Mouse (Mus musculus): Measurements from ENCODE around the gene Nsd1. TPM values are rescaled to one million over a fixed set of nuclear protein-coding genes. Genes with fewer than 3 reads are reported as not detected.
A peak's percentile ranks its signal among the peaks of the same experiment; 100 is the strongest.
"Not testable (repeated sequence)": the region's sequence is repeated elsewhere in the genome, so short reads cannot be mapped to it uniquely, and the experiment has no call there.

Gene Nsd1
- polyA plus RNA-seq, 1 experiment from 2014 or later, result 13.0 TPM

DNA sequence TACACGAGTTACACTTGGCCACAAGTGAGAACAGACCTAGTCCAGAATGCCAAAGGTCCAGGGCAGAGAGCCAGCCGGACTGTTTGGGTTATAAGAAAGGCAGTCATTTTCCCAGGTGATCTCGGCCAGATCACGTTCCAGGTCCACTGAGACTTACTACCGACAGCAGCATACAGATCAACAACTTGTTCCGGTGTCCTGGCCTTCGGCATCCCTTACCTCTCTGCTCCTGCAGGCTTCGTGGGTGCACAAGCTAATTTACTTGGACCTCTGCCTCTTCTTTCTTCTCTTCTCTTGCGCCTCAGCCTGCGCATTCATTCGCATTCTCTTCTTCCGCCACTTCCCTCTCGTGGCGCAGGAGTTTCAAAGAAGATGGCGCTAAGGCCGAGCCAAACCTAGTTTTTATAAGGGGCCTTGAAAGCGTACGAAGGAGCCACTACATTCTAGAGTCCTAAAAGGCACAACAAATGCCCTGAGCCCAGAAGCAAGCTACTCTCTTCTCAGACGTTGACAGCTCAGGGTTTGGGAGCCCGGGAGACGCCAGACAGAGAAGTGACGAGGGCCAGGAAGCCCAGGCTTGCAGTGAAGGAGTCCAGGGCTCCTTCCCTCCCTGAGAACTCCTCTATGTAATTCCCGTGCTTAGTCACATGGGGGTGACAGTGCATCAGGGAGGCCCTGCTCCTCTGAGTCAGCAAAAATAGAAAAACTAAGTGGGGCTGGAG lies 27.2 kb upstream of the Nsd1 start:
- peak overlapping the region; percentile 48 for H3K27ac ChIP-seq (ENCODE audit: low read length)
- H3K9me3 ChIP-seq (replicated peaks; ENCODE audit: control insufficient read depth, low read length), result no peaks in the 10 kb centered on the region
- H3K4me3 ChIP-seq (ENCODE audit: low read depth, low read length), result peak overlapping the region; percentile 57
- ATAC-seq (ENCODE audit: low read depth), result peak; percentile 88
- H3K4me2 ChIP-seq (ENCODE audit: low read depth, low read length), result peak overlapping the region; percentile 72
- no peaks in the 10 kb centered on the region for H3K27me3 ChIP-seq (ENCODE audit: control insufficient read depth, insufficient read depth, low read depth, low read length)
- no peaks in the 10 kb centered on the region for H3K36me3 ChIP-seq (ENCODE audit: control insufficient read depth, insufficient read depth)
- H3K4me1 ChIP-seq (ENCODE audit: control insufficient read depth, low read depth, low read length), result peaks cover 15% of the 10 kb centered on the region
- 8% methylated on average over 23 of the region's 23 CpGs for WGBS (ENCODE audit: insufficient replicate concordance)
- H3K9ac ChIP-seq (ENCODE audit: low read depth, low read length), result peak overlapping the region; percentile 60

- Histone ChIP-seq H3K27ac (ENCODE audit: low read length) (0 out of 2 replicates have a peak overlapping the region, but pooled peaks have one; percentile 53), H3K4me3 (ENCODE audit: low read depth, low read length) (no peak overlapping the region), H3K9me3 (replicated peaks; ENCODE audit: control insufficient read depth, low read length) (no peaks in the 10 kb centered on the region), H3K36me3 (ENCODE audit: control insufficient read depth, insufficient read depth) (no peaks in the 10 kb centered on the region), H3K4me1 (ENCODE audit: control insufficient read depth, low read depth, low read length) (peaks cover 15% of the 10 kb centered on the region), H3K27me3 (ENCODE audit: control insufficient read depth, insufficient read depth, low read depth, low read length) (no peaks in the 10 kb centered on the region), H3K9ac (ENCODE audit: low read depth, low read length) (no peak overlapping the region), H3K4me2 (ENCODE audit: low read depth, low read length) (no peak overlapping the region)
- WGBS (ENCODE audit: insufficient replicate concordance), result 65% methylated on average over 6 of the region's 6 CpGs
- no peak for ATAC-seq (ENCODE audit: low read depth)
These were observed 26.2 kb upstream of the Nsd1 start for GRCm38 (mm10) chr13:55183382-55183781.

GRCm38 (mm10) chr13:55187062-55187461 lies 22.5 kb upstream of the Nsd1 start:
- not testable (repeated sequence) for H3K9ac ChIP-seq (ENCODE audit: low read depth, low read length); H3K4me3 ChIP-seq (ENCODE audit: low read depth, low read length); H3K4me2 ChIP-seq (ENCODE audit: low read depth, low read length); ATAC-seq (ENCODE audit: low read depth); H3K9me3 ChIP-seq (replicated peaks; ENCODE audit: control insufficient read depth, low read length); H3K36me3 ChIP-seq (ENCODE audit: control insufficient read depth, insufficient read depth); H3K27ac ChIP-seq (ENCODE audit: low read length); H3K27me3 ChIP-seq (ENCODE audit: control insufficient read depth, insufficient read depth, low read depth, low read length)
- 30% methylated on average over 3 of the region's 9 CpGs for WGBS (ENCODE audit: insufficient replicate concordance)
- H3K4me1 ChIP-seq (ENCODE audit: control insufficient read depth, low read depth, low read length), result peaks cover 29% of the 10 kb centered on the region

GRCm38 (mm10) chr13:55189531-55190107 lies 20.0 kb upstream of the Nsd1 start:
- H3K9ac ChIP-seq (ENCODE audit: low read depth, low read length), result peak overlapping the region; percentile 71
- no peaks in the 10 kb centered on the region for H3K27me3 ChIP-seq (ENCODE audit: control insufficient read depth, insufficient read depth, low read depth, low read length)
- peak overlapping the region; percentile 98 for H3K4me2 ChIP-seq (ENCODE audit: low read depth, low read length)
- 7% methylated on average over 12 of the region's 12 CpGs for WGBS (ENCODE audit: insufficient replicate concordance)
- H3K4me1 ChIP-seq (ENCODE audit: control insufficient read depth, low read depth, low read length), result peaks cover 17% of the 10 kb centered on the region
- no peaks in the 10 kb centered on the region for H3K9me3 ChIP-seq (replicated peaks; ENCODE audit: control insufficient read depth, low read length)
- peak; percentile 44 for ATAC-seq (ENCODE audit: low read depth)
- peak overlapping the region; percentile 90 for H3K27ac ChIP-seq (ENCODE audit: low read length)
- peak overlapping the region; percentile 70 for H3K4me3 ChIP-seq (ENCODE audit: low read depth, low read length)
- H3K36me3 ChIP-seq (ENCODE audit: control insufficient read depth, insufficient read depth), result no peaks in the 10 kb centered on the region

DNA sequence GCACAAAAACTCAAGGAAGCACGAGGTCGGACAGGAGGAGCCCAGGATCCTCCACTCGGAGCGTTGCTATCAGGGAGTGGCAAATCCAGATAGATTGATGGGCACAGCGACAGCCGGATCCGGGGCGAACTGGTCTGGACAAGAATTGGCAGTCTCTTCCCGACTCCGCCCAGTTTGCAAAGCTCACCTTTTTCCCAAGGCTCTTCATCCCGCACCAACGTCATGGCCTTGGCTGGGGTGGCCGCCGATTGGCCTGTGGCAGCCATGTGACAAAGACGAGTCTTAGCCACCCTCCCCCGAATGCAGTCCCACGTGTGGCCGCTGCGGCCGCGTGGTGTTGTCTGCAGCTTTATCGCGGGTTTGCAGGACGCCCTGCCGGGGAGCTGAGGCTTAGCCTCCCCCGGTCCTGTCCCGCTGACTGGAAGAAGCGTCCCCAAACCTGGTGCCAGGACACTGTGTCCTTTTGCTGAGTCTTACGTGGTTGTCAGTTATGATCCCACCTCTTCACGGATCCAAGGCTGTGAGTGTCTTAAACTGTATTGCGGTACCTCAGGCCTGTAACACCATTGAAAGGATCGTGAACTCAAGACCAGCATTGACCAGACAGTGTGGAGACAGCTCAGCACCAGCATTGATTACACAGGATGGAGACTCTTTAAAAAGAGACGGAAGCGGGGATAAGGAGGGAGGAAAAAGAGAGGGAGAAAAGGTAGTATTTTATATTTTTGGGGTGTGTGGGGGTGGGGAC lies 19.3 kb upstream of the Nsd1 start:
- ATAC-seq (ENCODE audit: low read depth), result peak; percentile 99
- Histone ChIP-seq H3K36me3 (ENCODE audit: control insufficient read depth, insufficient read depth) (no peaks in the 10 kb centered on the region), H3K27me3 (ENCODE audit: control insufficient read depth, insufficient read depth, low read depth, low read length) (no peaks in the 10 kb centered on the region), H3K4me3 (ENCODE audit: low read depth, low read length) (peak overlapping the region; percentile 70), H3K9me3 (replicated peaks; ENCODE audit: control insufficient read depth, low read length) (no peaks in the 10 kb centered on the region), H3K4me2 (ENCODE audit: low read depth, low read length) (peak overlapping the region; percentile 98), H3K9ac (ENCODE audit: low read depth, low read length) (peak overlapping the region; percentile 71), H3K27ac (ENCODE audit: low read length) (peak overlapping the region; percentile 90), H3K4me1 (ENCODE audit: control insufficient read depth, low read depth, low read length) (peaks cover 17% of the 10 kb centered on the region)
- 1% methylated on average over 34 of the region's 34 CpGs for WGBS (ENCODE audit: insufficient replicate concordance)

DNA sequence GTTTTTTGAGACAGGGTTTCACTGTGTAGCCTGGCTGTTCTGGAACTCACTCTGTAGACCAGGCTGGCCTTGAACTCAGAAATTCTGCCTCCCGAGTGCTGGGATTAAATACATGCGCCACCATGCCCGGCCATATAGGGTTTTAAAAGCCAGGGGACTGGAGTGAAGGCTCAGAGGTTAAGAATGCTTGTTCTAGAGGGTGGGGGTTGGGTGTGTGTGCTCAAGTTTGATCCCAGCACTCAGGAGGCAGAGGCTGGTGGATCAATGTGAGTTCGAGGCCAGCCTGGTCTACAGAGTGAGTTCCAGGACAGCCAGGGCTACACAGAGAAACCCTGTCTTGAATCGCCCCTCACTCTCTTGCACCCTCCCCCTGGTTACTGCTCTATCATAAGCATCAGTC lies 18.0 kb upstream of the Nsd1 start:
- Histone ChIP-seq H3K4me2 (ENCODE audit: low read depth, low read length) (no peak overlapping the region), H3K27me3 (ENCODE audit: control insufficient read depth, insufficient read depth, low read depth, low read length) (no peaks in the 10 kb centered on the region), H3K27ac (ENCODE audit: low read length) (no peak overlapping the region), H3K4me3 (ENCODE audit: low read depth, low read length) (no peak overlapping the region), H3K36me3 (ENCODE audit: control insufficient read depth, insufficient read depth) (no peaks in the 10 kb centered on the region), H3K4me1 (ENCODE audit: control insufficient read depth, low read depth, low read length) (peaks cover 17% of the 10 kb centered on the region), H3K9ac (ENCODE audit: low read depth, low read length) (no peak overlapping the region), H3K9me3 (replicated peaks; ENCODE audit: control insufficient read depth, low read length) (no peaks in the 10 kb centered on the region)
- WGBS (ENCODE audit: insufficient replicate concordance), result 75% methylated on average over 5 of the region's 5 CpGs
- ATAC-seq (ENCODE audit: low read depth), result no peak

- H3K27ac ChIP-seq (ENCODE audit: low read length); H3K27me3 ChIP-seq (ENCODE audit: control insufficient read depth, insufficient read depth, low read depth, low read length); H3K4me1 ChIP-seq (ENCODE audit: control insufficient read depth, low read depth, low read length); H3K9me3 ChIP-seq (replicated peaks; ENCODE audit: control insufficient read depth, low read length); H3K4me2 ChIP-seq (ENCODE audit: low read depth, low read length); H3K4me3 ChIP-seq (ENCODE audit: low read depth, low read length); ATAC-seq (ENCODE audit: low read depth); H3K36me3 ChIP-seq (ENCODE audit: control insufficient read depth, insufficient read depth); H3K9ac ChIP-seq (ENCODE audit: low read depth, low read length): not testable (repeated sequence)
- WGBS (ENCODE audit: insufficient replicate concordance), result 73% methylated on average over 4 of the region's 4 CpGs
These were observed 6.8 kb upstream of the Nsd1 start for GRCm38 (mm10) chr13:55202758-55203157.

DNA sequence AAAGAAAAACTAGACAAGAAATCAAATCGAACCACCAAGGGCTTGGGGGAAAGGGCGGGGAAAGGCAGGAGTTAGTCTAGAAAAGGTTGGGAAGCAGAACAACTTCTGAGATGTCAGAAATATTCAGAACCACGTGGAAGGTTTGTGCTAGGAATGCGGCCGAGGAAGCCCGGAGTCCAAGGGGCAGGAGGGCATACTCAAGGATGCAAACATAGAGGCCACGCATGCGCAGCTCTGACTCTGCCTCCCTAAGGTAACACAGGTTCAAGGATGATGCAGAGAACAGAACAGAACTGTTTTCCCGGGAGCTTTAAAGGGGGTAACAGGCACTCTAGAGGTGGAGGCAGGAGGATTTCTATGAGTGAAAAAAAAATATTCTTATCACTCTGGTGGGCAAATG lies 5.8 kb upstream of the Nsd1 start:
- no peak overlapping the region for H3K4me3 ChIP-seq (ENCODE audit: low read depth, low read length)
- no peaks in the 10 kb centered on the region for H3K27me3 ChIP-seq (ENCODE audit: control insufficient read depth, insufficient read depth, low read depth, low read length)
- WGBS (ENCODE audit: insufficient replicate concordance), result 69% methylated on average over 9 of the region's 9 CpGs
- no peak overlapping the region for H3K27ac ChIP-seq (ENCODE audit: low read length)
- H3K4me2 ChIP-seq (ENCODE audit: low read depth, low read length), result no peak overlapping the region
- H3K4me1 ChIP-seq (ENCODE audit: control insufficient read depth, low read depth, low read length), result peaks cover 2% of the 10 kb centered on the region; the same call in 1 of the 2 replicates
- no peak for ATAC-seq (ENCODE audit: low read depth)
- no peak overlapping the region for H3K9ac ChIP-seq (ENCODE audit: low read depth, low read length)
- H3K36me3 ChIP-seq (ENCODE audit: control insufficient read depth, insufficient read depth), result no peaks in the 10 kb centered on the region
- H3K9me3 ChIP-seq (replicated peaks; ENCODE audit: control insufficient read depth, low read length), result no peaks in the 10 kb centered on the region
